Mouse (Mus musculus): ENCODE data around the gene Hoxd1.

Gene Hoxd1

DNA sequence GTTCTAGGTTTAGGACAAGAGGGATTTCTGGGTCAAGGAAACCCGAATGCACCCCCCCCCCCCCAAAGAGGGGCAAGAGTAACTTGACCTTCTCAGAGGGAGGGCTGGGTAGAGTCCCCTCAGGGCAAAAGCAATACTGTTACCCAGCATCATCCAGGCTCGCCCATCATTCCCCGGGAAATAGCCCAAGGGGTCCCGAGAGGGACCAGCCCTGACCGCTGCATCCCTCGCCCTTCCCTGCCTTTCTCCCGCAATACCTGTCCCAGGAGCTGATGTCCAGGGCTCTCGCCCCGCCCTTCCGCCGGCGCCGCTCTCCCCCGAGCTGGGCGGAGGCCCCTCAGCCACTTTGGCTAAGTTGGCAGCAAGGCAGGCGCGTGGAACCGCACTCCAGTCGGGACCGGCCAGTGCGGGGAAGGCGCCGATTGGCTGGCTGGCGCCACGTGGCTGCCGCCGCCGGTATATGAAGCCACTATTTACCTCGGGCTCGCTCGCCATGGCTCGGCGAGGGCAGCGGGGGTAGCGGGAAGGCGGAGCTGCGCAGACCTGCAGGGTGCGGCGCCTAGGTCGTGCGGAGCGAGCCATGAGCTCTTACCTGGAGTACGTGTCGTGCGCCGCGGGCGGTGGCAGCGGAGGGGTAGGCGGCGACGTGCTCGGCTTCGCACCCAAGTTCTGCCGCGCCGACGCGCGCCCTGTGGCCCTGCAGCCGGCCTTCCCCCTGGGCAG lies at the start of gene Hoxd1:
TSS of gene Hoxd1 (plus strand) at position 459 of the 723 bp plus-strand sequence.
- peak; percentile 76 for DNase-seq

DNA sequence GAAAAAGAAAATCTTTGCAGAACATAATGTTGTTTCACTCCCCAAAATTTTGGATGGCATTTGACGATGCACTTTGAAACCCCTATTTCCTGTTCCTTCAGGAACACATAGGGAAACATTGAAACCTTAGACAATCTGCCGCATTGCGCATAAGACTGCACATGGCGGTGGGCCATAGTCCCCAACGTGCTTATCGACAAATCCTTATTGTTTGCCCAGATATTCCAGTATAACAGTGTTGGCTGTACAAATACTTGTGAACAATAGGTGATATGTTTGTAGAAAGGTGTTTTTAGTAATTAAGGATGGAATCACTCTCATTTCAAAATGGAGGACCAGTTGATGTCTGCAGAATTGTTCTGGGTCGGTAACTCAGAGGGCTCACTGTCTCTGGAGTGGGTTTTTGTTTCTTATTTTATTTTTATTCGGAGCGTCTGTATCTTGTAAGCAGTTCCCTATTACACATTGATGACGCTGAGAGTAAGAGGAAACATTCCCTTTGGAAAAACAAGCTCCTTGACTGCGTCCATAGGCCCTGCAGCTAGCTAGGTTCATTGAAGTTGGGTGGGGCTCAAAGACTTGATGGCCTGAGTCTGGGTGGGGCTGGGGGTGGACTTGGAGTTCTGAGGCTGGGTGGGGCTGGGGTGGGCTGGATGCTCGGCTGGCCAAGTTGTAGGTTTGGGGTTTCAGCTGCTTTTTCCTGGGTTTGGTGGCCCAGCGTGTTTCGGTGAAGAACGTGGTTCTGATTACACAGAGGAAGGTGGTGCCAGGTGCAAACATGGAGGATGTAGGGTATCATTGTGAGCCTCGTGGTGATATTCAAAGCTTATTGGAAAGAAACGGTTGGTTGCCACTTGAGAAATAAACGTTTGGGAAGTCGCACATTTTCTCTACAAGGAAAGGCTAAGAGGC lies 49.3 kb upstream of the Hoxd1 start:
- DNase-seq: no peak

DNA sequence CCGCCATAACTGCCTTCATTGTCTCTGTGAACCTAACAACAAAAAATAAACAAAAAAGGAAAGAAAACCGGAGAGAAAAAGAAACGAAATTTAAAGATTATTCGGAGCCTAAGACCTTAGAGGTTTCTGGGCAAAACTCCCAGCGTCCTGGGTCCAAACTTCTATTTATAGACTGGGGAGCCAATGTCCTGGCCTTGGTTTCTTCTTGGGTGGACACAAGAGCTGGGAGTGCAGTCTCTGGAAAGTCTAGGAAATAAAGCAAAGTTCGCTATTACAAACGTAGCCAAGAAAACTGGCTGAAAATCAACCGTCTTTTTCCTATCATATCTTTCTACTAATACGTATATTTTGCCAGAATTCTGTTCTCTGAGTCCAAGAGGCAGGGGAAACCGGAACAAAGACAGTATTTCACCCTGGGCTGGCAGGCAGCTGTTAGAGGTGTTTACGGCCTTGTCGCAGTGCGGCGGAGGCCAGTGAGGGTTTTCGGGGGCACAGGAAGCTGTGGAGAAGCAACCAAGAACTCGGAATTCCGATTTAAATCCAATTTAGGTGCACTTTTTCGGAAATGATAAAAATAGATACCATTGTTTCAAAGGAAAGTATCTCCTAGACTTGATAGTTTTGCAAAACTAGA lies 48.5 kb upstream of the Hoxd1 start:
- no peak for DNase-seq

DNA sequence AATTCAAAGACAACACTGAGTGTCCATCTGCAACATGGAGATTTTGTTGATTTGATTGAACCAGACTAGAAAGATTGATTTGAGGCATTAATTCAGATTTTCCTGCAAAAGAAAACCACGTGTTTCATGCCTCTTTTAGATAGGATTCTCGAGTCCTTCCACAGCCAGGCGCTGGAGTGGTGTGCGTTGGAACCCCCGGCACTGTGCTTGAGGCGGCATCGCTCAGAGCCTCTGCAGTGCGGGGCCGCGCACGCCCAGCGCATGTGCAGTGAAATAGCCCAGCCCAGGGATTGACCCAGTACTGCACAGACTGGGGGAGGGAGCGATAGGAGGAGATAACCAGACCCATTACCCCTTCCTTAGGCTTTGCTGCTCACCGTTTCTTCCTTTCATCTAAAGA lies 47.9 kb upstream of the Hoxd1 start:
- peak; percentile 72 for DNase-seq

DNA sequence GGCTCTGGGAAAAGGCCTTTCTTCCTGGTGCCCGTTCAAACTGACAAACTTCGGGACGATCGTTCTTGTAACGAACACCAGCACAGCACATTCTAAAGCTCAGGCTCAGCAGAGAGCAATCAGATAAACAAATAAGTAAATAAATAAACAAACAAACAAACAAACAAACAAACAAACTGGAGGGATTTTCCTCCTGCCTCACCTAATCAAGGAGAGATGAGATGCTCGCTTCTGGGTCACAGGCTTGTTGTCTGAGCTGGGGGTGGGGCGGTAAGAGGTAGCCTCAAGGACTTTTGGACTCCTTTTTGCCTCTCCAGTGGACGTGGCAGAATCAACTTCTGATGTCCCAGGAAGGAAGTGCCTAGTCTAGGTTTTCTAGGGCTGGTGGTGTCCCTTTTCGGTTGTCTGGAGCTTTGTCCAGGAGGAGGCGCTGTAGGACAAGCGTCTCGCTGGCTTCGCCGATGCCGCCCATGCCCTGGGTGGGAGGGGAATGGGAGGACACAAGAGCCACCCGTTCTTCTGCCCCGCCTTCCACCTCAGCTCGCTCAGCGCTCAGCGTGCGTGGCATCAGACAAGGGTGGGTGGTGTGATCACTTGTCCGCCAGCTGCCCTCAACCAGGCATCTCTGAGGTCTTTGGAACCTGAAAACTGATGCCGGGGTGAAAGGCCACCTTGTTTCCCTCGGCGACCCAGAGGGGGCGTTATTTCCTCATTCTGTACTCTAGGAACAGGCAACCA lies 47.1 kb upstream of the Hoxd1 start:
- peak; percentile 94 for DNase-seq

DNA sequence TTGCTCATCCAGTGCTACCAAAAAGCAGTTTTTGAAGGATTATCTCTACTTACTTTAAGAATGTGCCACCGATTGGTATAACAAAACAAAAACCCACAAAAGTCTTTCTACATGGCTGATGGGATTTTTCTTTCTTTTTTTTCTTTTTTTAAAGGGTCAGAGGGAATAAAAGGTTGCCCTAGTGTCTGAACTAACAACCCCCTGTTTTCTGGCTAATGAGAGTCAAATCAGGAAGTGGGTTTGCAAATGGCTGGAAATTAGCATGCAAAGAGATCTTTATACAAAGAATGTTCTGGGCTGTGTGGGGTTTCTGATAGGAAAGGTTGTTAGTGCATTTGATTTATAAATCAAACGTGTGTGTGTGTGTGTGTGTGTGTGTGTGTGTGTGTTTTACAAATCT lies 42.4 kb upstream of the Hoxd1 start:
- DNase-seq: no peak

DNA sequence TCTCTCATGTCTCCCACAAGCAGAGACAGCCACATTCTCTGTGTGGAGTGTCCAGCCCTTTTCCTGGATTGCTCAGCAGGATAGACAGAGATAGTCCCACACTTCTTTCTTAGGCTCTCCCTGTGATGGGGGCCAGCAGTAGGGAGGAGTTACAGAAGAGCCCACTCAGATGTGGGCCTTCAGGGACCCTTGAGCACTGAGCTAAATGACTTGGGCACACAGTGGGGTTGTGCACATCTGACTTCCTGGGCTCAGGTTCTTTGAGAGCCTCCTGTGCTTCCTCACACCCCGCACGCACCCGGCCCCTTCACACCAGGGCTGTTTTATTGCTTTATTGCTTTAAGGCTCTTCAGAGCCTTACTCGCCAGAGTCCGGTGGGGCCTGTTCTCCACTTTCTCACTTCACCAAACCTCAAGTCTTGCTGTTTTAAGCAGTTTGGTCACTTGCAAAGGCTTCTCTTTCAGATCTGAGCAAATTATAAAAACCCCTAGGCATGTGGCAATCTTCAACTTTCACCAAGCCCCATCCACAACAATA lies 41.8 kb upstream of the Hoxd1 start:
- no peak for DNase-seq

DNA sequence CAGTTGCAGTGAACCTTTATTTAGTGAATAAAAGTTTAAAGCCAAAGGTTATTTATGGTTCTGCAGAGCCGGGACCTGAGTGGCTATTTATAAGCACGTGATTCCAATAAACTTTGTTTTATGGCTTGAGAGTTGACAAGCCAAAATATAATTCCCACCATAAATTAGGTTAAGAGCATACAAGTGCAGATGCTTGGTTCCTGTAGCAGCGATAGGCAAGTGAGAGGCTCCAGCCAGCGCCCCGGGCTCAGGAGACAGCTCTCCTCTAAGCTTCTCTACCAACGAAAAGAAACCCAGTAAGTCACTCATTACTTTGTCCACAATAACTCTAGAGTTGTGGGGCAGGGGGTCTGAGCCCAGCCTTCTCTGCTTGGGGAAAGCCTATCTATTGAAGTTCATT lies 40.9 kb upstream of the Hoxd1 start:
- DNase-seq: peak; percentile 44

DNA sequence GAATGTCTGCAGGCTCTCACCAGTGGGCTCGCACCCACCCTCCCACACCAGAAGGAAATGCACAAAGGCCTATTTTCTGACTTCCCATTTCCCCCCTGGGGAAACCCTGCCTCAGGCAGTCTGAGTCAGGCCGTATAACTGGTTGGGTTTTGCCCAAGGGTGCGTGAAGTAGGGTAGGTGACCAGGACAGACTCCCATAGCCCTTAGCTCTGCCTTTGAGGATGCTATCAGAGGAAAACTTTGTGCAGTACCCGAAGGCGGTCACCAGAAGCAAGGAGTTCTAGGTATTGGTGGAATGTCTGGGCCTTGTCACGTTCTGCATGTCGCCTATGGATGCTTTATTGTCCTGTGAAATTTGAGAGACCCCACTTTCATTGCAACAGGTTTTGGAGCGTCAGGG lies 39.8 kb upstream of the Hoxd1 start:
- no peak for DNase-seq

DNA sequence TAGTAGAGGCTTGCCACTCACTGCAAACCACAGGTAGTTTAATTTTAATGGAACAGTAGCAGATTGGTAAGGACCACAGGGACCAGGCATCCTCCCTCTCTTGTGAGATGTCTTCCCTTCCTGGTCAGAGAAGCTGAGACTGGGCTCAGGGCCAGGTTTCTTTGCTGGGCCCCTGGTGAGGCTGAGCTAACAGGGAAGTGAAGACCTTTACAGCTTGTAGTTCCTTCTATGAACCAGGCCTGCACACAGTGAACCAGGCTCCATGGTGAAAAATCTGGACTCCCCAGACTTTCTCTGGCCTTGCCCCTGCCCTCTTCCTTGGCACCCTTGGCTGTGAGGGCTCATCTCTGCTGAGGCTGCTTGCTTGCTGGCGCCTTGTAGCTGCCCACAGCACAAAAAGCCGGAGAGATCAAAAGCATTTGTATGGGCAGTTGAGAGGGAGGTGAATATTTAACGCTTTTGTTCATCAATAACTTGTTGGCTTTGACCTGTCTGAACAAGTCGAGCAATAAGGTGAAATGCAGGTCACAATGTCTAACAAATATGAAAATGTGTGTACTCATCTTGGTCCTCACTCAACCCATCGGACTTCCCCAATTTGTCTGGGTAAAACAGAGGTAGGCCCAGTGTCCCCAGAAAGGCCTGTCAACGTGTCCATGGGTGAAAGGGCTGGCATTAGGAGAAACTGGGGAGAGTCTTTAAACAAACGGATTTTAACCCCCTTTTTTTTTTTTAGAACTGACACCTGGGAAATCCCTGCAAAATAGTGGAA lies 38.4 kb upstream of the Hoxd1 start:
- DNase-seq: peak; percentile 64

DNA sequence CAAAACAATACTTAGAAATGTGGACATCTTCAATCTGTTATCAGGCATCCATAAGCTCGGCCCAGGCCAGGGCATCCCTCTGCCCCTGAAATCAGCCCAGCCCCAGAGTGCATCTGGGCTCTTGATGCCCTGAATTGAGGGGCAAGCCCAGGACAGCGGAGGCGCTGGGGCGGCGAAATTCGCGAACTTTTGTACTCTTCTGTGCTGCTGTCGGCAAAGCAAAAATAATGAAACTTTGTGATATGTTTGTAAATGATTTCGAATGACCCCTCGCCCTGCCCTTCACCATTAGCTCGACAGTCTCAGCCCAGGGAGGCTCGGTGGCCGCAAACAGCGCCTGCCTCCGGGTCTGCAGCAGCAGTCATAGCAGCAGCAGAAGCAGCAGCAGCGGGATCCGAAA lies 37.6 kb upstream of the Hoxd1 start:
- no peak for DNase-seq

DNA sequence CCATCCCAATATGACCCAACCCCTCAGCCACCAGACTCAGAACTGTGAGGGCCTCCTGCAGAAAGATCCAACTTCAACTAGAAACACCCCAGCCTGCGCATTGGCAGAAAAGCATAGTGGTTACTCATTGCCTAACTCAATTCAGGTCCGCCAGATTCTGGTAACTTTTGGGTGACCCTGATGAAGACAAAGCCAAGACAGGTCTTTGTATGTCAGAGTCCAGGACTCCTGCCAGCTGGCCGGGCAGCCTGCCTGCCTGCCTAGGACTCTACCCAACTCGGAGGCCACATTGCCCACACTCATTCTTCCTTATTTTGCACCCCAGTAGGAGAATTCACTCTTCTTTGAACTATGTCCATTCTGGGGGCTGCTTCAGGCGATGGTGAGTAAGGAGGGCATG lies 36.2 kb upstream of the Hoxd1 start, which contains the start of gene Gm28230:
TSS of gene Gm28230 (plus strand) at position 178 of the 400 bp plus-strand sequence.
- DNase-seq: peak; percentile 51

DNA sequence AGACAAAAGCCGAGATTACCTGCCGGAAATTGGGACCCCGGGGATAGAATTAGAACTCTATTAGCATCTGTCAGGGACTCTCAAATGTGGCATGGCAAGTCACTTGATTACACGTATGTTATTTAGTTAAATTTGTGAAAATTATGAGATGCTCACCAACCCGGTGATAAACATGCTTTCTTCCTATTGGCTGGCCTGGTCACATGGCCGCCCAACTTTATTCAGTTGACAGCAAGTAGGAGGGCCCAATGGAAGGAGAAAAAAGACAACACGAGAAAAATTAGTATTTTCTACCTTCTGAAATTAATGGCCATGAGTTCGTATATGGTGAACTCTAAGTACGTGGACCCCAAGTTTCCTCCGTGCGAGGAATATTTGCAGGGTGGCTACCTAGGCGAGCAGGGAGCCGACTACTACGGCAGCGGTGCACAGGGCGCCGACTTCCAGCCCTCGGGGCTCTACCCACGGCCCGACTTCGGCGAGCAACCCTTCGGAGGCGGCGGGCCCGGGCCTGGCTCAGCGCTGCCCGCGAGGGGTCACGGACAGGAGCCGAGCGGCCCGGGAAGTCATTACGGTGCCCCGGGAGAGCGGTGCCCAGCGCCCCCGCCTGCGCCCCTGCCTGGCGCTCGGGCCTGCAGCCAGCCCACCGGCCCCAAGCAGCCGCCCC lies 35.7 kb upstream of the Hoxd1 start:
- peak; percentile 35 for DNase-seq

DNA sequence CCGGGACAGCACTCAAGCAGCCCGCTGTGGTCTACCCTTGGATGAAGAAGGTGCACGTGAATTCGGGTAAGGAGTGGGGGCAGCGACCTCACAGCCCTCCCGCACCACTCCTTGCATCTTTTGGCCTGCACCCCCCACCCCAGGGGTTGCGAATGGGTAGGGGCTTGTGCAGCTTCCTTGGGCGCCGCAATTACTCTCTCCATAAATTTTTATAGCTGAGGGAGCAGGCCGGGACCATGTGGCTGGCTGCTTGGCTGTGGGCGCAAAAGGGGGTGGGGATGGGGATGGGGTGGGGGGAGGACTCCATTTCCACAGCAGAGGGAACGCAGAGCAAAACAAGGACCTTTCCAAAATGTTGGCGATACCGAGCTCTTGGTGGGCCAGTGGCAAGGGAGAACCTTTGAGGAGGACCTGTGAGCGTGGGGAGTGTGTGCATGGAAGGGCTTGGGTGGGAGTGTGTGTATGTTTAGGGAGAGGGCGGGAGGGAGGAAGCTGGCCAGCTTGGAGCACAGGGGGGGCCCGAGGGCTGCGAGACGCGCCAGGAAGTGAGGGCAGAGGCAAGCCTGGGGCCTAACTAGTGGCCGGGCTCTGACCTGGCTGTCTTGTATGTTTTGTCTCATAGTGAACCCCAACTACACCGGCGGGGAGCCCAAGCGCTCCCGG lies 35.0 kb upstream of the Hoxd1 start:
- peak; percentile 26 for DNase-seq

DNA sequence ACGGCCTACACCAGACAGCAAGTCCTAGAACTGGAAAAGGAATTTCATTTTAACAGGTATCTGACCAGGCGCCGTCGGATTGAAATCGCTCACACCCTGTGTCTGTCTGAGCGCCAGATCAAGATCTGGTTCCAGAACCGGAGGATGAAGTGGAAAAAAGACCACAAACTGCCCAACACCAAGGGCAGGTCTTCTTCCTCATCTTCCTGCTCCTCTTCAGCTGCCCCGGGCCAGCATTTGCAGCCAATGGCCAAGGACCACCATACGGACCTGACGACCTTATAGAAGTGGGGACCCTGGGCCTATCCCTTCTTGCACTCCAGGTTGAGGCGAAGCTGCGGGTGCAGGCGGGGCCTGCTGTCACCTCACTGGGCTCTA lies 34.5 kb upstream of the Hoxd1 start:
- DNase-seq: no peak

DNA sequence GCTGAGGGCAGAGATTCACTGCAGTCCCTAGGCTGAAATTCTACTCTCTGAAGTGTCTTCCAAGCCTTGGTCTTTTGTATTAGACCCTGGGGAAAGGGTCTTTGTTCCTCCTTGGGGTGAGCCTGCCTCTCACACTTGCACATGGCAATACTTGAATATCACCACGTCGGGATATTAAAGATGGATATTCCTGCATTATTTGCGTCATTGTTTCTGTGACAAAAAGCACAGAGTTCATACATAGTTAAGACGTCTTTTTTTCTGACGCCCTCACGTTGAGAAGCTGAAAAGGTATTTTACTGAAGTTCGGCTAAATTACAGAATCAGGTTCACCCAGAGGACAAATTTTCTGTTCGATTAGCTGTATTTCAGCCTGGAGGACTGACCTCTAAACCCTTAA lies 32.4 kb upstream of the Hoxd1 start:
- no peak for DNase-seq

DNA sequence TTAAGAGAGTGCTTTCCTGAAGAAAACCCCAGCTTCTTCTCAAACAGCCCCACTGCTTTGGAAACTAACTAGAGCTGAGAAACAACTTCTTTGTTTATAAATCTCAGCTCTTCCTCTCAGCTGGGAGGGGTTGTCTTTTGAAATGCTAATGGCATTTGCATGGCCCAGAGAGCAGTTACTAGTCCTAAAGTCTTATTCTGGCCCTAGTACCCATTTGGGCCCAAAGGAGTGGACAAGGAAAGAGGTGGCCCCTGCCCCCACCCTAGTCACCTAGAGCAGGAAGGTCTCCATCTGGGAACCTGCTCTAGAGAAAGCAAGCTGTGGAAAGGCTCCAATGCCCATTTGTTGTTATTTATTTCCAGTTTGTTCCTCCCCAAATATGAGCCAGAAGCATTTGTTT lies 31.7 kb upstream of the Hoxd1 start:
- DNase-seq: no peak

DNA sequence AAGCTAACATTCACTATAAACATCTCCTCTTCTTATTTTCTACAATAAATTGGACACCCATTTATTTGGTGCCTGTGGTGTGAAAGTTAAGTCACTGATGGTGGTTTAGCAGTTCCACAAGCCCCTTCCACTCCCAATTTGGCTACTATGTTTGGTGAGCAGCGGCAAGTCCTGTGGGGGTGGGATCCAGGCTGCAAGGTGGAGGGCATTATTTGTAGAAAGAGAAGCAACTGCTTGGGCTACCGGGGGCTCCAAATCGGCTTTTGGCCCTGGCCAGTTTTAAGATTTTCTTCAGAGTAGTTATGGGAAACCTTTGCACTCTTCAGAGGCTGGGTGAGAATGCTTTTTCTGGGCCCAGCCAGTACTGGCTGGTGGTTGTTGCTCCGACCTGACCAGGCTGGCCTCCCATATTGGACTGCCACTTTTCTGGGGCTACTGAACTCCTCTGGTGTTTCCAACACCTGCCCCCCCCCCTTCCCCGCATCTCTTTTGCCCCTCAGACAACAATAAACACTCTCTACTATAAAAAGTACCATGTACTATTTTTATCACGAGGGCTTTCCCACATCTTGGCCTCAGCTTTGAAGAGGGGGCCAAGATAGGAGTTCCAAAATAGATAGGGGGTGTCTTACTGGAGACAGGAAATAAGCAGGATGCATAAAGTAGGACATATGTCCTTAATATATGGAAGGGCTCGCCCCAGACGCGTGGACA lies 30.8 kb upstream of the Hoxd1 start:
- no peak for DNase-seq

DNA sequence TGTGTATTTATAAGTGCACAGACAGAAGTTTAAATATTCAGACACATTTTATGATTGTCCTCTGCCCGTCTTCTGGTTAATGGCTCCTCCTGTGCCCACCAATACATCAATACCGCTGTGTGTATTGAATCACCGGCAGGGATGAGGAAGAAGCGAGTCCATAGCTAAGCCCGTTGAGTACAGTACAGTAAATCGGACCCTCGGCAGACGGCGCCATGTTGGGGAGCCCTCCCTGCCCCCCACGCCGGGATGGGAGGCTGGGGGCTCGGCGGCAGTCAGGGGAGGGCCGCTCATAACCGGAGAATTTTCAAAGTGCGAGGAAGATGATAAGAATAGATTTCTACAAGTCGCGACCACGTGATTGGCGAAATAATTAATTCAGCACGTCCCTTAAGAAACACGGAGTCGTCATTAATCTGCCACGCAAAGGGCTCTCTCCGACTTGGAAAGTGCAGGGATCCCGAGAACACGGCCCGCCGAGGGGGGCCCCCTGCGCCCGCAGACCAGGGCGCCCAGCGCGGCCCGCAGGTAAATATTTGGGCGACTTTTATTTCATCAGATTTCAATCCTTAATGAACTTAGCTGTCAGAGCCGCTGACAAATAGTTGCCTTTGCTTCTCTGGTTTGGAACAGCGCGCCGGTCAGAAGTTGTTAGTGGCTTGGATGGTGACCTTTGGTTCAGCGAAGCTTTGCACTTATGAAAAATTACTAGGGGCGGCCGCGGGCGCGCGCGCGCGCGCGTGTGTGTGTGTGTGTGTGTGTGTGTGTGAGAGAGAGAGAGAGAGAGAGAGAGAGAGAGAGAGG lies 30.1 kb upstream of the Hoxd1 start:
- DNase-seq: peak; percentile 45

Data from kidney, postnatal 14 days (tissue).